Mouse (Mus musculus): ENCODE measurements around the gene Dyx1c1. TPM values are rescaled to one million over a fixed set of nuclear protein-coding genes. Genes with fewer than 3 reads are reported as not detected.

Dyx1c1 gene
- polyA plus RNA-seq, 1 experiment, result 3.3 TPM

DNA sequence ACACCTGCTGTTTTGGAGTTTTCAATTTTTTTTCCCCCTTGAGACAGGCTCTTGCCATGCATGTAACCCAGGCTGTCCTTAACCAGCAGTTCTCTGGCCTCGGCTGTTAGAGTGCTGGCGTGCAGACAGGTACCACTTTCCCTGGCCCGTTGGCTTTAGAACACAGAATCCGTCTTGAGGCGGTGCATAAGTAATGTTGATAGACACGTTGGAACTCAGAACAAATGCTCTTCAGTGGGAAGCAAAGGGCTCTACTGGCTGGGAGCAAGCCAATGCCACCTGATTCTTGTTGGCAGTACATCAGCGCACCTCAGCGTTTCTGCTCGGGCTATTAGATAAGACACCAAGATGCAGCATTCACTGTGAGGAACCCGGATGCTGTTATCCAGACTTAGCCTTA lies 61.3 kb downstream of the Dyx1c1 start:
- no peak for DNase-seq (ENCODE audit: extremely low spot score in 1 of 2, low spot score in 1 of 2)

DNA sequence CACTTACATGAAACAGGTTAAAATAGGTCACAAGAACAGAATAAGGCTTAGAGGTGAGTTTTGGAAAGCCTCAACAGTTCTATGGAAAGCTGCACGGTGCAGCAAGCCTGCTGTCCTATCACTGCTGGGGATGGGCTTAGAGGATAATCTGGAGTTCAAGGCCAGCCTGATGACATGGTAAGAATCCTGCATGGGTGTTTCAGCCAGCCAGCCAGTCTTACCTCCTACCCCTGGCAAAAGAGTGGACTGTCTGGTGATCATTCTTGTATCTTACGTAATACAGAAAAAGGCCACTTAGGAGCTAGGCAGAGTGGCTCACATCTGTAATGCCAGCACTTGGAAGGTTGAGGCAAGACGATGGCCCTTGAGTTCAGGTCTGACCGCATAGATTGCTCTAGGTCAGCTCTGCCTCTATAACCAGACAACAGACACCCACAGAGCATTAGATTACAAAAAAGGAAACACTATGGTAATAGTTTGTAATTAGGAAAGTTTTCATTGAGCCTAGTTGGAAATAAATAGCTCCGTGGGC lies 62.0 kb downstream of the Dyx1c1 start:
- no peak for DNase-seq (ENCODE audit: extremely low spot score in 1 of 2, low spot score in 1 of 2)

Other genes with a start within 250 kb of the Dyx1c1 start
- 1.2 and 1.4 TPM in 2 replicates for gene Prtg, start 151.9 kb upstream of the Dyx1c1 start, polyA plus RNA-seq (2012; rRNA removed)
- gene Pygo1, start 33.1 kb upstream of the Dyx1c1 start, polyA plus RNA-seq (2012; rRNA removed), result 11.3 and 13.8 TPM in 2 replicates
- gene Gm44503, start 67 bp downstream of the Dyx1c1 start, polyA plus RNA-seq (2012; rRNA removed), result not detected in 2 replicates
- 15.9 and 18.3 TPM in 2 replicates for gene Ccpg1os, start 26.6 kb downstream of the Dyx1c1 start, polyA plus RNA-seq (2012; rRNA removed)
- 77.0 and 85.4 TPM in 2 replicates for gene Ccpg1, start 26.6 kb downstream of the Dyx1c1 start, polyA plus RNA-seq (2012; rRNA removed)
- gene Pigb, start 81.6 kb downstream of the Dyx1c1 start, polyA plus RNA-seq (2012; rRNA removed), result 18.3 and 24.3 TPM in 2 replicates
- 3.8 and 3.9 TPM in 2 replicates for gene Rab27a, start 86.1 kb downstream of the Dyx1c1 start, polyA plus RNA-seq (2012; rRNA removed)
- gene Khdc3, start 143.1 kb downstream of the Dyx1c1 start, polyA plus RNA-seq (2012; rRNA removed), result 0.46 and 0.64 TPM in 2 replicates
- gene Gm20509, start 143.7 kb downstream of the Dyx1c1 start, polyA plus RNA-seq (2012; rRNA removed), result not detected in 2 replicates
- gene Rsl24d1, start 154.6 kb downstream of the Dyx1c1 start, polyA plus RNA-seq (2012; rRNA removed), result 66.1 and 67.8 TPM in 2 replicates